Mouse (Mus musculus) bone marrow macrophage, adult 2 months (primary cell): ENCODE measurements around the gene Utp3.

ENCODE experiments used
- CTCF ChIP-seq: IDR thresholded peaks from 2 replicates; pipeline ENCODE4 v1.5.1; 2012; ENCODE audit warnings: low read depth, mild to moderate bottlenecking, low read length, moderate library complexity
- POLR2A ChIP-seq: IDR thresholded peaks from 2 replicates; pipeline ENCODE4 v1.6.1; 2012; ENCODE audit warnings: mild to moderate bottlenecking, low read depth, low read length, borderline replicate concordance

DNA sequence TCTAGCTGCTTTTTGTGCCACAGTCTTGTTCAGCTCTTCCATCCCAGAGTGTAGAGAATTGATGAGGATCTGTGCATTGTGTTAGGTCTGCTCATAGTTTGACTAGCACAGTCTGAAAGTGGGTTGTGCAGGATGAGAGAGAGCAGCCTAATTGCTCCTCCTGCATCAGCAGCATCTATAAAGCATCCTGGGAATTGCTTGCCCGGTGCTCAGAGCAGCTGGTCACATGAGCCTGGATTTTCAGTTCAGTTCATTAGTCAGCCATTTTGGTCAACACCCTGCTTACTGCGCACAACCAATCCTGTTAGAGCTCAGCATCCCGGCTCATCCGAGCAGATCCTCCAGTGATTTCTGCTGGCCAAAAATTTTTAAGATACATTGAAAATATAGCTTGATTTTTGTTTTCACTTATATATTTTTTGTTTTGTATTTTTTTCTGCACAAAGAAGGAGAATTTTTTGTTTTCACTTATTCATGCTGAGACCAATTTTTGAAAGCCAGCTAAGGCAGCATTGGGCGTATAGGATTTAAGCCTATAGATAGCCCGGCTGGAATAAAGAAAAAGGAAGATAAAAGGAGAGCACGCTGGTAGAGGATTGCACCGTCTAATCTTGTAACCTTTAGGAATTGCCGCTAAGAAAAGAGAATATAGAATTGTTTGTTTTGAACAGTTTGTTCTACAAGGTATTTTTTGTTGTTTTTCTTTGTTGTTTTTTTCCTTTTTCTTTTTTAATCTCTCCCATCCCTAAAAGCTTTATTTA is 29.2 kb downstream of the Utp3 start:
- no peak for TF ChIP-seq POLR2A
- no peak for TF ChIP-seq CTCF
